Mouse (Mus musculus): Measurements from ENCODE around the gene Tulp3. TPM values are rescaled to one million over a fixed set of nuclear protein-coding genes. Genes with fewer than 3 reads are reported as not detected.

Gene Tulp3
- polyA plus RNA-seq (2012; rRNA removed) = 34.5 and 40.2 TPM in 2 replicates

GRCm38 (mm10) chr6:128355726-128356416 lies at the start of gene Tulp3:
Tulp3 (minus strand) TSS chr6:128355851.

GRCm38 (mm10) chr6:128398996-128399395 lies 43.3 kb upstream of the Tulp3 start, which contains the start of gene Nrip2:
Nrip2 (plus strand) TSS chr6:128399296.

GRCm38 (mm10) chr6:128375192-128375591 lies 19.5 kb upstream of the Tulp3 start, which contains the start of the genes Tex52 and Gm44596:
Tex52 (plus strand) TSS chr6:128375456.
Gm44596 (plus strand) TSS chr6:128375503.

GRCm38 (mm10) chr6:128362381-128363006 lies 6.8 kb upstream of the Tulp3 start, which contains the start of the genes Rhno1 and Foxm1:
Rhno1 (minus strand) TSS chr6:128362911.
Foxm1 (plus strand) TSS chr6:128362967.

GRCm38 (mm10) chr6:128300134-128301001 lies 55.3 kb downstream of the Tulp3 start, which contains the start of gene Tead4:
Tead4 (minus strand) TSS chr6:128300823.

Other genes starting within 250 kb of the Tulp3 start
- gene Tspan9, start 212.3 kb downstream of the Tulp3 start, polyA plus RNA-seq (2012; rRNA removed) = 33.4 and 54.4 TPM in 2 replicates
- gene Tead4, start 55.0 kb downstream of the Tulp3 start, polyA plus RNA-seq (2012; rRNA removed) = 0.45 and 1.3 TPM in 2 replicates
- 42.5 and 43.0 TPM in 2 replicates for gene Rhno1, start 7.1 kb upstream of the Tulp3 start, polyA plus RNA-seq (2012; rRNA removed)
- 50.6 and 65.2 TPM in 2 replicates for gene Foxm1, start 7.1 kb upstream of the Tulp3 start, polyA plus RNA-seq (2012; rRNA removed)
- 1.0 and 1.8 TPM in 2 replicates for gene Tex52, start 19.6 kb upstream of the Tulp3 start, polyA plus RNA-seq (2012; rRNA removed)
- gene Gm44596, start 19.7 kb upstream of the Tulp3 start, polyA plus RNA-seq (2012; rRNA removed) = not detected in 2 replicates
- 5.3 and 7.5 TPM in 2 replicates for gene Nrip2, start 43.4 kb upstream of the Tulp3 start, polyA plus RNA-seq (2012; rRNA removed)
- 34.6 and 38.2 TPM in 2 replicates for gene Itfg2, start 69.1 kb upstream of the Tulp3 start, polyA plus RNA-seq (2012; rRNA removed)
- 258 and 290 TPM in 2 replicates for gene Fkbp4, start 82.8 kb upstream of the Tulp3 start, polyA plus RNA-seq (2012; rRNA removed)
- gene Pzp, start 170.9 kb upstream of the Tulp3 start, polyA plus RNA-seq (2012; rRNA removed) = 0.08 TPM in 1 of 2 replicates, not detected in the other
- 0.93 and 1.3 TPM in 2 replicates for gene A2ml1, start 225.8 kb upstream of the Tulp3 start, polyA plus RNA-seq (2012; rRNA removed)